Mouse (Mus musculus) midbrain, embryonic 10.5 days (tissue): Measurements from ENCODE around the gene Ppp1r15a. TPM values are rescaled to one million over a fixed set of nuclear protein-coding genes. Genes with fewer than 3 reads are reported as not detected.
"Not testable (repeated sequence)": the region's sequence is repeated elsewhere in the genome, so short reads cannot be mapped to it uniquely, and the experiment has no call there.

Experiments used
- DNase-seq: peaks from one replicate; pipeline ENCODE4 v3.0.0-alpha.2; 2017; ENCODE audit warnings: low spot score
- H3K27ac ChIP-seq: fragments of 300-500 bp; sonication (generic); replicated peaks from 2 replicates; pipeline ENCODE4 v1.5.1; 2016; ENCODE audit warnings: mild to moderate bottlenecking
- H3K27me3 ChIP-seq: fragments of 300-500 bp; sonication (generic); 2 replicates; pipeline ENCODE4 v1.6.1; 2016; ENCODE audit warnings: low read depth, mild to moderate bottlenecking; ENCODE audit not compliant: poor library complexity, severe bottlenecking
- H3K36me3 ChIP-seq: fragments of 300-500 bp; sonication (generic); 2 replicates; pipeline ENCODE4 v1.6.1; 2016; ENCODE audit warnings: mild to moderate bottlenecking, moderate library complexity
- H3K4me1 ChIP-seq: fragments of 300-500 bp; sonication (generic); 2 replicates; pipeline ENCODE4 v1.6.1; 2016
- H3K4me3 ChIP-seq: fragments of 300-500 bp; sonication (generic); 2 replicates; pipeline ENCODE4 v1.5.1; 2016; ENCODE audit warnings: mild to moderate bottlenecking, moderate library complexity
- H3K9me3 ChIP-seq: fragments of 300-500 bp; sonication (generic); replicated peaks from 2 replicates; pipeline ENCODE4 v1.6.1; 2016; ENCODE audit warnings: mild to moderate bottlenecking
- WGBS: fragments of 180-500 bp; shearing (Covaris S2); methylation state at CpG from one replicate; pipeline ENCODE4 v1.1.7; 2016; 5-methylcytosine and 5-hydroxymethylcytosine counted together
- polyA plus RNA-seq: library from polyadenylated mRNA; unstranded; fragments of >200 nt; fragmentation: Nextera tagmentation; extraction: Ambion mirVana; gene quantifications from 2 replicates; pipeline ENCODE4 v1.2.1, GENCODE M21; 2016

Ppp1r15a gene
- polyA plus RNA-seq, 1 experiment from 2014 or later, result 15.0 TPM

- Histone ChIP-seq H3K4me1 (no peaks in the 10 kb centered on the region), H3K27ac (no peak overlapping the region), H3K9me3 (no peaks in the 10 kb centered on the region), H3K27me3 (no peaks in the 10 kb centered on the region), H3K36me3 (peaks cover 12% of the 10 kb centered on the region), H3K4me3 (no peak overlapping the region)
- 95% methylated on average over 1 of the region's 1 CpGs for WGBS
- no peak for DNase-seq
These were observed 43.9 kb downstream of the Ppp1r15a start for GRCm38 (mm10) chr7:45482166-45482565.

- WGBS, result 58% methylated on average over 15 of the region's 15 CpGs
- Histone ChIP-seq H3K9me3 (no peaks in the 10 kb centered on the region), H3K4me3 (no peak within 1 kb of the TSS), H3K36me3 (peaks cover 12% of the 10 kb centered on the region), H3K27ac (no peak within 1 kb of the TSS), H3K4me1 (no peaks in the 10 kb centered on the region), H3K27me3 (no peaks in the 10 kb centered on the region)
- peak; percentile 41 for DNase-seq
These were observed 44.6 kb downstream of the Ppp1r15a start, which contains the start of gene Tulp2 for GRCm38 (mm10) chr7:45481374-45481927. TSS of gene Tulp2 (plus strand) at chr7:45481877.

GRCm38 (mm10) chr7:45480310-45480709, 45.8 kb downstream of the Ppp1r15a start:
- not testable (repeated sequence) for H3K9me3 ChIP-seq, H3K27me3 ChIP-seq, H3K4me1 ChIP-seq, DNase-seq, H3K4me3 ChIP-seq, H3K27ac ChIP-seq, H3K36me3 ChIP-seq
- WGBS, result 87% methylated on average over 4 of the region's 4 CpGs

GRCm38 (mm10) chr7:45478774-45479173, 47.3 kb downstream of the Ppp1r15a start:
- H3K27ac ChIP-seq, result no peak overlapping the region

GRCm38 (mm10) chr7:45477003-45477402, 49.1 kb downstream of the Ppp1r15a start:
- Histone ChIP-seq H3K27ac (no peak overlapping the region), H3K4me3 (no peak overlapping the region), H3K36me3 (peaks cover 10% of the 10 kb centered on the region), H3K4me1 (no peaks in the 10 kb centered on the region), H3K27me3 (no peaks in the 10 kb centered on the region), H3K9me3 (no peaks in the 10 kb centered on the region)
- peak; percentile 51 for DNase-seq
- 33% methylated on average over 3 of the region's 3 CpGs for WGBS

More at GRCm38 (mm10) chr7:45478774-45479173, 47.3 kb downstream of the Ppp1r15a start:
- no peak for DNase-seq
- no peak overlapping the region for H3K4me3 ChIP-seq
- H3K4me1 ChIP-seq, result no peaks in the 10 kb centered on the region
- peaks cover 10% of the 10 kb centered on the region for H3K36me3 ChIP-seq
- H3K9me3 ChIP-seq, result no peaks in the 10 kb centered on the region
- no peaks in the 10 kb centered on the region for H3K27me3 ChIP-seq
- 96% methylated on average over 7 of the region's 7 CpGs for WGBS

GRCm38 (mm10) chr7:45476453-45476852, 49.6 kb downstream of the Ppp1r15a start:
- Histone ChIP-seq H3K4me3 (no peak overlapping the region), H3K27ac (no peak overlapping the region), H3K36me3 (peaks cover 10% of the 10 kb centered on the region), H3K4me1 (0 out of 2 replicates have a peak, but pooled peaks cover 2% of the 10 kb centered on the region), H3K9me3 (no peaks in the 10 kb centered on the region), H3K27me3 (no peaks in the 10 kb centered on the region)
- DNase-seq, result no peak
- WGBS, result 64% methylated on average over 1 of the region's 1 CpGs

- no peaks in the 10 kb centered on the region for H3K9me3 ChIP-seq
- H3K27me3 ChIP-seq, result no peaks in the 10 kb centered on the region
- H3K27ac ChIP-seq, result no peak overlapping the region
- WGBS, result 74% methylated on average over 16 of the region's 16 CpGs
- DNase-seq, result no peak
- H3K4me1 ChIP-seq, result 0 out of 2 replicates have a peak, but pooled peaks cover 5% of the 10 kb centered on the region
- H3K4me3 ChIP-seq, result 0 out of 2 replicates have a peak overlapping the region, but pooled peaks have one; percentile 14
- peaks cover 10% of the 10 kb centered on the region for H3K36me3 ChIP-seq
These were observed 50.6 kb downstream of the Ppp1r15a start for GRCm38 (mm10) chr7:45475291-45475969.

Other genes starting within 250 kb of the Ppp1r15a start
- not detected in 2 replicates for gene Slc6a21, start 248.8 kb downstream of the Ppp1r15a start, polyA plus RNA-seq
- gene Trpm4, start 192.5 kb downstream of the Ppp1r15a start, polyA plus RNA-seq, result 7.0 and 9.6 TPM in 2 replicates
- 0.12 and 0.29 TPM in 2 replicates for gene Hrc, start 191.0 kb downstream of the Ppp1r15a start, polyA plus RNA-seq
- gene Ppfia3, start 159.2 kb downstream of the Ppp1r15a start, polyA plus RNA-seq, result 6.4 and 7.4 TPM in 2 replicates
- 1.0 and 1.4 TPM in 2 replicates for gene Lin7b, start 155.7 kb downstream of the Ppp1r15a start, polyA plus RNA-seq
- 254 and 268 TPM in 2 replicates for gene Snrnp70, start 130.5 kb downstream of the Ppp1r15a start, polyA plus RNA-seq
- not detected in 2 replicates for gene Kcna7, start 120.6 kb downstream of the Ppp1r15a start, polyA plus RNA-seq
- 0.51 and 0.61 TPM in 2 replicates for gene Ntf5, start 112.6 kb downstream of the Ppp1r15a start, polyA plus RNA-seq
- not detected in 2 replicates for gene Lhb, start 105.4 kb downstream of the Ppp1r15a start, polyA plus RNA-seq
- 41.7 and 41.9 TPM in 2 replicates for gene Gys1, start 91.4 kb downstream of the Ppp1r15a start, polyA plus RNA-seq
- gene Ruvbl2, start 88.2 kb downstream of the Ppp1r15a start, polyA plus RNA-seq, result 202 and 222 TPM in 2 replicates
- 5,695 and 6,139 TPM in 2 replicates for gene Ftl1, start 66.4 kb downstream of the Ppp1r15a start, polyA plus RNA-seq
- 240 and 265 TPM in 2 replicates for gene Bax, start 59.4 kb downstream of the Ppp1r15a start, polyA plus RNA-seq
- 0.15 and 0.21 TPM in 2 replicates for gene Tulp2, start 44.4 kb downstream of the Ppp1r15a start, polyA plus RNA-seq
- 0.34 TPM in 1 of 2 replicates, not detected in the other for gene Gm45808, start 39.5 kb downstream of the Ppp1r15a start, polyA plus RNA-seq
- gene Dhdh, start 37.5 kb downstream of the Ppp1r15a start, polyA plus RNA-seq, result 6.0 and 6.8 TPM in 2 replicates
- 105 and 112 TPM in 2 replicates for gene Nucb1, start 15.9 kb downstream of the Ppp1r15a start, polyA plus RNA-seq
- 0.78 and 1.1 TPM in 2 replicates for gene Plekha4, start 62 bp upstream of the Ppp1r15a start, polyA plus RNA-seq
- 0.43 and 0.55 TPM in 2 replicates for gene Hsd17b14, start 28.6 kb upstream of the Ppp1r15a start, polyA plus RNA-seq
- 32.2 and 38.2 TPM in 2 replicates for gene Bcat2, start 43.9 kb upstream of the Ppp1r15a start, polyA plus RNA-seq
- gene Fgf21, start 89.2 kb upstream of the Ppp1r15a start, polyA plus RNA-seq, result not detected in 2 replicates
- not detected in 2 replicates for gene Fut1, start 91.0 kb upstream of the Ppp1r15a start, polyA plus RNA-seq
- gene Izumo1, start 95.5 kb upstream of the Ppp1r15a start, polyA plus RNA-seq, result 0.16 TPM in 1 of 2 replicates, not detected in the other
- 4.8 and 5.5 TPM in 2 replicates for gene Rasip1, start 101.2 kb upstream of the Ppp1r15a start, polyA plus RNA-seq
- gene Mamstr, start 113.7 kb upstream of the Ppp1r15a start, polyA plus RNA-seq, result 2.1 and 3.3 TPM in 2 replicates
- gene Fut2, start 140.1 kb upstream of the Ppp1r15a start, polyA plus RNA-seq, result 0.05 TPM in 1 of 2 replicates, not detected in the other
- 0.46 and 0.48 TPM in 2 replicates for gene Ntn5, start 157.8 kb upstream of the Ppp1r15a start, polyA plus RNA-seq
- gene Sec1, start 168.1 kb upstream of the Ppp1r15a start, polyA plus RNA-seq, result 0.32 and 0.34 TPM in 2 replicates
- gene Car11, start 173.6 kb upstream of the Ppp1r15a start, polyA plus RNA-seq, result 4.6 and 4.9 TPM in 2 replicates
- 2.1 and 2.9 TPM in 2 replicates for gene Dbp, start 178.8 kb upstream of the Ppp1r15a start, polyA plus RNA-seq
- gene Rpl18, start 189.2 kb upstream of the Ppp1r15a start, polyA plus RNA-seq, result 965 and 1,116 TPM in 2 replicates
- gene Sphk2, start 191.7 kb upstream of the Ppp1r15a start, polyA plus RNA-seq, result 32.3 and 32.8 TPM in 2 replicates
- gene Fam83e, start 194.9 kb upstream of the Ppp1r15a start, polyA plus RNA-seq, result 1.7 and 2.0 TPM in 2 replicates
- gene Spaca4, start 199.5 kb upstream of the Ppp1r15a start, polyA plus RNA-seq, result not detected in 2 replicates